In genomic region chr10:17836275-17836674, GRCm38 (mm10) we compare ENCODE assay signal across 18 mouse cellular contexts.
"Had no signal": no experiment of that assay in that cellular context is flagged by ENCODE, and none has a peak within 500 bp of the region (broad histone marks: within the 10 kb centered on the region; RNA-seq: fewer than 3 reads in every experiment).

No protein-coding gene starts in this region.

- H3K27ac ChIP-seq: midbrain, embryonic 10.5 days; midbrain, embryonic 12.5 days; neural tube, embryonic 13.5 days; neural tube, embryonic 15.5 days; stomach, embryonic 15.5 days; stomach, postnatal 0 days had no signal

- H3K4me1 ChIP-seq: neural tube, embryonic 15.5 days; stomach, embryonic 15.5 days had no signal

- H3K4me3 ChIP-seq: midbrain, embryonic 10.5 days; midbrain, embryonic 12.5 days; myocyte; neural tube, embryonic 13.5 days; neural tube, embryonic 15.5 days; stomach, embryonic 15.5 days had no signal

- DNase-seq: lung, adult 18-20 months; lung, embryonic 14.5 days; lung, postnatal 10 days; lung, postnatal 4 days; midbrain, embryonic 14.5 days; retina, postnatal 1 day; right cerebral cortex, adult 18-20 months; right cerebral cortex, postnatal 25 days; thymus, adult 2 months; thymus, postnatal 25 days; thymus, postnatal 4 days had no signal
